Mouse (Mus musculus) heart, adult 9 months (tissue): ENCODE results near the gene Syce3.

Source experiments
- DNase-seq, 2 experiments: peaks; one replicate each; pipeline ENCODE4 v3.0.0; 2022; ENCODE audit warnings: low spot score in 2 of 2

Gene Syce3

DNA sequence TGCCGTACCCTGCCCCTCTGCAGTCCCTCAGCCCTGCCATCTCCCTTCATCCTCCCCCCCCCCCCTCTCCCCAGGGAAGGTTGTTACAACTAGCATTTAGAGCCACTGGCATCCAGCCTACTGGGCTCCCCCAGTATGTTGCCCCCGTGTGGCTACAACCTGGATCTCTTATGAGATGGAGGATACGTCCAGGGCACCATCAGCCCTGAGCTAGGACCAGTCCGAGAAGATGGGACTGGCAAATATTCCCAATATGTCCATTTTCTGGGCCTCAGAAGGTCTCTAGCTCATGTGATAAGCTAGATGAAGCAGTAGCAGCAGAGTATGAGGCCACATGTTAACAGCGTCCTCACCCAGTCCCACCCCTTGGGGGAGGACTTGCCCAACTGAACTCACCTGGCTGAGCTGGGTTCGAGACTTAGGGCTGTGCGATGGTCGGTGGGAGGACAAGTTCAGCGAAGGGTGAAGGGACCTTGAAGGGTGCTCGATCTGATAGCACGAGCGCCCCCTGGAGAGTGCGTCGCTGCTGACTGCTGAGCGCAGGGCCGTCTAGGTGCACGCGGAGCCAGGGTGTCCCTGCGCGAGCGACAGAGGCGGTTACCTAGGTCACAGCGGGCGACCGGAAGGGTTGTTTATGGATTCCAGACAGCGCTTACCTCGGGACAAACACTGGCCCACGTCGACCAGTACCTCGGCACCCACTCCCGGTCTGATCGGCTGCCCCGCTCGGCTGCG is 37.1 kb downstream of the Syce3 start:
- DNase-seq = peak; percentile 82 to 86

DNA sequence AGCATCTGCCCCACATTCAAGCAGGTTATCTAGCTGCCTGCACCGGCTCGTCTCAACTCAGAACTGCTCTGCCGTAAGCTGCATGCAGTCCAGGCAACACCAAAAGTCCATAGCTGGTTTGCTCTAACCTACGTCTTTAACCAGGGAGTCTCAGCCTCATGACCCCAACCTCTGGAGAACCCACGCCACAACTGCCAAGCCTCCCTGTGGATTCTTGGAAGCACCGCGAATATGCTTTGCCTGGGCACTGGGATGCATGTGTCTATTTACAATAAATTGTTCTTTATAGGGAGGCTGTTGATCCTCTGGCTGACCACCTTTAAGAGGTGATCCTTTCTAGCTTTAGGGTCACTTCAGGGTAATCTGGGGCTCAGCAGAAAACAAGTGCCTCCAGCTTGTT is 37.8 kb downstream of the Syce3 start:
- no peak for DNase-seq

- DNase-seq = no peak
Observed at GRCm38 (mm10) chr15:89372068-89372467, 38.2 kb downstream of the Syce3 start.

- DNase-seq = no peak
Observed at GRCm38 (mm10) chr15:89365141-89365551, 45.2 kb downstream of the Syce3 start.

DNA sequence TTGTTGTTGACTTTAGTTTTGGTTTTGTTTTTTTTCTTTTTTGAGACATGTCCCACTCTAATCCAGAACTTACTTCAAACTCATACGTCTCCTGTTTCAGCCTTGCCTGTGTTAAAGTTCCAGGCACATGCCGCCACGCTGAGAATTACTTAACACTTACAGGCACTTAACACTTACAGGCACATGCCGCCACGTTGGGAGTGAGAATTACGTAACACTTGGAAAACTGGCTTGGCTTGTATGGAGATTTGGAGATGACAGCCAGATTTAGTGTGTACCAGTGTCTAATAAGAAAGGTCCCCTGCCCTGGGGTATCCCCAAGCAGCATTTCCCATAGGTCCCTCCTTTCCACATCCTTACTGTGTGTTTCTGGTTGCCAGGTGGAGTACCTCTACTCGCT is 47.3 kb downstream of the Syce3 start:
- no peak for DNase-seq

- DNase-seq = no peak
Observed at GRCm38 (mm10) chr15:89358784-89359183, 51.5 kb downstream of the Syce3 start.

GRCm38 (mm10) chr15:89356372-89356771 is 53.9 kb downstream of the Syce3 start:
- no peak for DNase-seq

DNA sequence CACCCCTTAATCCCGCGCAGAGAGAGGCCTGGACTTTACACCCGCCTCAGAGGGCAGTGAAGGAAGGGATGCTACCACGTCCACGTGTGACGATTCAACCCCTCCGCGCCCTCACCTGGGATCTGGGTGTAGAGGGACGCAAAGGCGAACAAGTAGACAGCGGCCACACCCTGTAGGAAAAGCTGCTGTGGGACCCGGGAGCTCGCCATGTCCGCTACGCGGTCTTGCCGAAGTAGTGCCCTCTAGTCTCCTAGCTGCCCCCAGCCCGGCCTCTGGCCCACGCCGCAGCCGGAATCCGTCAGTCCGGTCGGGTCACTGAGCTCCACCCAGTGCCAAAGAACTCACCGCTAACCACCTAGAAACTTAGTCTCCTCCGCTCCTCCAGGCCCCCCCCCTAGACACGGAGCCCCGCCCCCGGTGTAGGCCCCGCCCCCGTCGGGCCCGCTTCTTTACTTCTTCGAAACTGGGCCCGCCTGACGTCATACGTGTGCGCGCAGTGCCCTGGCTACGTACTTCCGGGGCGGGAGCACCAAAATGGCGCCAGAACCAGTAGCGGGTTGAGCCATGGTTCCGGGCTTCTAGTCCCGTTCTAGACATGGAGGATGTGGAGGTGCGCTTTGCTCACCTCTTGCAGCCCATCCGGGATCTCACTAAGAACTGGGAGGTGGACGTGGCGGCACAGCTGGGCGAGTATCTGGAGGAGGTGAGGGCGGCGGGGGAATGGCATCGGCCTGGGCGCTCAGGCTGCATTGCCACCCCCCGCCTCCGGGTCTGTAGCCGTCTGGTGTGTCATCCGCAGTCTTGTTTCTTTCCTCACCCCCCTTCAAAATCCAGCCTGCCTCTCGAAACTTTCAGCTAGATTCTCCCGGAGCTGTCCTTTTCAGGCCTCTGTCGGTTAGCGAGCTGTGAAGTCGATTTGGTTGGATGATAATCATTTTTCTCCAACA is 54.8 kb downstream of the Syce3 start, which contains the start of the genes Lmf2 and Ncaph2:
Gene Lmf2, minus strand, starts transcription at position 419 of the 947 bp plus-strand sequence.
Gene Ncaph2, plus strand, starts transcription at position 479 of the 947 bp plus-strand sequence.
- peak; percentile 94 to 95 for DNase-seq

- DNase-seq = no peak
Observed at GRCm38 (mm10) chr15:89354455-89354854, 55.8 kb downstream of the Syce3 start.

- DNase-seq = no peak
Observed at GRCm38 (mm10) chr15:89353837-89354236, 56.5 kb downstream of the Syce3 start.

- DNase-seq = no peak
Observed at GRCm38 (mm10) chr15:89352795-89353194, 57.5 kb downstream of the Syce3 start.

- no peak for DNase-seq
Observed at GRCm38 (mm10) chr15:89352054-89352453, 58.2 kb downstream of the Syce3 start.

DNA sequence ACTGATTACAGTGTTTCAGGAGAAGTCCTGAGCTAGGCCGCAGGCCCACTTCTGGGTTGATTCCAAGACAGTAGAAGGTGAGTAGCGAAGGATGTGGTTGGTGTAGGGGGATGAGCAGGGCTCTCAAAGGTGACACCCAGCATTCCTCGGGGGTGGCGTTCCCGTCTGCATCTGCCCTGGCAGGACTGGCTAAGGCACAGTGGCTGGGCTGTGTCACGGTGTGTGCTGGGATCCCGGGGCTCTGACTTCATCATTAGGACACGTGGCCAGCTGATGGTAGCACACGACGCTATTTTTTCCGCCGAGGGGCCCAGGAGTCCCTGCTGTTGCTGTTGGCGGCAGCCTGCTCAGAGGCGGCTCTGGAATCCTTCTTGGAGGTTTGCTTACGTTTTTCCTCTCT is 59.0 kb downstream of the Syce3 start:
- DNase-seq = no peak

DNA sequence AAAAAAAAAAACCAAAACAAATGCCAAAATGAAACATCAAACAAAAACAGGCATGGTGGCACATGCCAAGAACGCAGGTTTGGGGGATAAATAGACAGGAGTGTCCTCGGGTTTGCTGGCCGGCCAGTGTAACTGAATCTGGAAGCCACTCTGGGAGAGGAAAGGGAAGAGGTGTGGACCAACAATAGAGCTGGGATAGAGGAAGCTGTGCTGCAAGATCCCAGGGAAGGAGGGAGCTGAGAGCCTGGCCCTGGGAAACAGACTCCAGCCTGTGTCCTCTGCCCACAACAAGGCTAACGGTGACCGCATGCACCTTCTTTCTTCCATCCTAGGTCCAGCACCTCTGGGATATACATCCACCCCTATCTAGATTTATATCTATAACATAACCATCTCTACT is 59.9 kb downstream of the Syce3 start:
- DNase-seq = peak in 1 of 2 experiments; percentile 58

- no peak for DNase-seq
Observed at GRCm38 (mm10) chr15:89343325-89343724, 67.0 kb downstream of the Syce3 start.

GRCm38 (mm10) chr15:89341678-89342077 is 68.6 kb downstream of the Syce3 start:
- no peak for DNase-seq
